Mouse (Mus musculus) neural tube, embryonic 15.5 days (tissue): Measurements from ENCODE around the gene Ranbp3. TPM values are rescaled to one million over a fixed set of nuclear protein-coding genes. Genes with fewer than 3 reads are reported as not detected.
A peak's percentile ranks its signal among the peaks of the same experiment; 100 is the strongest.

Experiments used
- ATAC-seq: fragments of 200-750 bp; cut with Nextera tagmentation; 2 replicates; pipeline ENCODE4 v1.8.0; 2017; ENCODE audit warnings: mild to moderate bottlenecking, moderate TSS enrichment, moderate library complexity; ENCODE audit not compliant: low FRiP score
- H3K27ac ChIP-seq: fragments of 300-500 bp; sonication (generic); replicated peaks from 2 replicates; pipeline ENCODE4 v1.5.1; 2015; ENCODE audit warnings: mild to moderate bottlenecking, inconsistent platforms
- H3K27me3 ChIP-seq: fragments of 300-500 bp; sonication (generic); replicated peaks from 2 replicates; pipeline ENCODE4 v1.6.1; 2015; ENCODE audit warnings: inconsistent platforms
- H3K36me3 ChIP-seq: fragments of 300-500 bp; sonication (generic); 2 replicates; pipeline ENCODE4 v1.6.1; 2015; ENCODE audit warnings: inconsistent platforms
- H3K4me1 ChIP-seq: fragments of 300-500 bp; sonication (generic); 2 replicates; pipeline ENCODE4 v1.6.1; 2015; ENCODE audit warnings: inconsistent platforms
- H3K4me2 ChIP-seq: fragments of 300-500 bp; sonication (generic); 2 replicates; pipeline ENCODE4 v1.6.1; 2015; ENCODE audit warnings: inconsistent platforms, mild to moderate bottlenecking, moderate library complexity
- H3K4me3 ChIP-seq: fragments of 300-500 bp; sonication (generic); replicated peaks from 2 replicates; pipeline ENCODE4 v1.5.1; 2015; ENCODE audit warnings: mild to moderate bottlenecking, inconsistent platforms
- H3K9ac ChIP-seq: fragments of 300-500 bp; sonication (generic); replicated peaks from 2 replicates; pipeline ENCODE4 v1.6.1; 2015; ENCODE audit warnings: mild to moderate bottlenecking, inconsistent platforms
- H3K9me3 ChIP-seq: fragments of 300-500 bp; sonication (generic); replicated peaks from 2 replicates; pipeline ENCODE4 v1.6.1; 2016; ENCODE audit warnings: inconsistent platforms
- WGBS: fragments of 180-500 bp; shearing (Covaris S2); methylation state at CpG from one replicate; pipeline ENCODE4 v1.1.7; 2015; ENCODE audit warnings: mixed read lengths; 5-methylcytosine and 5-hydroxymethylcytosine counted together
- polyA plus RNA-seq: library from polyadenylated mRNA; unstranded; fragments of >200 nt; fragmentation: Nextera tagmentation; extraction: Ambion mirVana; gene quantifications from 2 replicates; pipeline ENCODE4 v1.2.1, GENCODE M21; 2015

The Ranbp3 gene
- polyA plus RNA-seq, 1 experiment from 2014 or later, result 94.2 TPM

- Histone ChIP-seq H3K4me1 (peaks cover 17% of the 10 kb centered on the region), H3K4me2 (no peak overlapping the region), H3K27me3 (no peaks in the 10 kb centered on the region), H3K36me3 (no peaks in the 10 kb centered on the region), H3K27ac (no peak overlapping the region), H3K9me3 (no peaks in the 10 kb centered on the region), H3K4me3 (no peak overlapping the region), H3K9ac (no peak overlapping the region)
- WGBS, result 24% methylated on average over 6 of the region's 6 CpGs
- no peak for ATAC-seq
These were observed 56.1 kb downstream of the Ranbp3 start for GRCm38 (mm10) chr17:56729151-56729550.

DNA sequence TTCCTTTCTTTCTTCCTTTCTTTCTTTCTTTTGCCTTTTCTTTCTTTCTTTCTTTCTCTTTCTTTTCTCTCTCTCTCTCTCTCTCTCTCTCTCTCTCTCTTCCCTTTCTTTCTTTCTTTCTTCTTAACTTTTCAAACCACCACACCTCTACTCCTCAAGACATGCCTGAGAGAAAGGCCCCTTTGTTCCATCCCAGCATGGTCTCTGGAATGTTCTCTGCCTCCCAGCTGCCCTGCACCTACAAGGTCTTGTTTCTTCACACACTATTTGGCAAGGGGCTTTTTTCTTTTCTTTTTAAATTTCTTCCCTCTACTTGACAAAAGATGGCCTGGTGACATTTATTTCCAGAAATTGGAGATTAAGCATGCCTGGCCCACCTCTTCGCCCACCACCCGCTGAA, 56.6 kb downstream of the Ranbp3 start:
- Histone ChIP-seq H3K4me3 (no peak overlapping the region), H3K27ac (no peak overlapping the region)

GRCm38 (mm10) chr17:56736534-56736933, 63.4 kb downstream of the Ranbp3 start:
- no peaks in the 10 kb centered on the region for H3K9me3 ChIP-seq
- H3K36me3 ChIP-seq, result no peaks in the 10 kb centered on the region
- H3K27me3 ChIP-seq, result no peaks in the 10 kb centered on the region
- ATAC-seq, result no peak
- no peak overlapping the region for H3K27ac ChIP-seq
- H3K4me3 ChIP-seq, result no peak overlapping the region
- H3K4me1 ChIP-seq, result no peaks in the 10 kb centered on the region
- no peak overlapping the region for H3K9ac ChIP-seq
- WGBS, result 51% methylated on average over 8 of the region's 8 CpGs
- no peak overlapping the region for H3K4me2 ChIP-seq

More for the DNA sequence above, 56.6 kb downstream of the Ranbp3 start:
- 61% methylated on average over 2 of the region's 2 CpGs for WGBS
- Histone ChIP-seq H3K9ac (no peak overlapping the region), H3K36me3 (no peaks in the 10 kb centered on the region), H3K4me1 (peaks cover 17% of the 10 kb centered on the region), H3K9me3 (no peaks in the 10 kb centered on the region), H3K4me2 (no peak overlapping the region), H3K27me3 (no peaks in the 10 kb centered on the region)
- no peak for ATAC-seq

DNA sequence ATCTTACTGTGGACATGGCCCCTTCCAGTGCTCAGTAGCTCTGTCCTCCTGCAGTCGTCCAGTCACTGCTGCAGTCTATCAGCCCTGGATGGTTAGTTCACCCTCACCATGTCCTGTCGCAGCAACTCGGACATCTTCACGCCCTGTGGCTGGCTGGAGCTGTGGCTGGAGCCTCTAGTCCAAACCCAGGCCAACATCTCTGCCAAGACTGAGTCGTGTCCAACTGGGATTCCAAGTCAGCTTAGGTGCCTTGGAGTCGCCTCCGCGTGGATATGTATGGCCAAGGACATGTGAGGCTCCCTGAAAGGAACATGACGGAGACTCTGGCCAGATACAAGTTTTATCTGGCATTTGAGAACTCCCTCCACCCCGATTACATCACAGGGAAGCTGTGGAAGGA, 65.1 kb downstream of the Ranbp3 start:
- no peak overlapping the region for H3K27ac ChIP-seq
- H3K27me3 ChIP-seq, result no peaks in the 10 kb centered on the region
- no peaks in the 10 kb centered on the region for H3K9me3 ChIP-seq
- no peaks in the 10 kb centered on the region for H3K36me3 ChIP-seq
- H3K9ac ChIP-seq, result no peak overlapping the region
- WGBS, result 88% methylated on average over 10 of the region's 10 CpGs
- ATAC-seq, result no peak
- no peak overlapping the region for H3K4me2 ChIP-seq
- no peaks in the 10 kb centered on the region for H3K4me1 ChIP-seq
- no peak overlapping the region for H3K4me3 ChIP-seq

GRCm38 (mm10) chr17:56740118-56740787, 67.2 kb downstream of the Ranbp3 start:
- no peaks in the 10 kb centered on the region for H3K4me1 ChIP-seq
- no peaks in the 10 kb centered on the region for H3K36me3 ChIP-seq
- no peak overlapping the region for H3K4me2 ChIP-seq
- no peak overlapping the region for H3K27ac ChIP-seq
- H3K27me3 ChIP-seq, result no peaks in the 10 kb centered on the region
- WGBS, result 82% methylated on average over 17 of the region's 17 CpGs
- no peak for ATAC-seq
- H3K4me3 ChIP-seq, result no peak overlapping the region
- H3K9ac ChIP-seq, result no peak overlapping the region
- no peaks in the 10 kb centered on the region for H3K9me3 ChIP-seq

GRCm38 (mm10) chr17:56740788-56741160, 67.7 kb downstream of the Ranbp3 start:
- Histone ChIP-seq H3K4me1 (no peaks in the 10 kb centered on the region), H3K27me3 (no peaks in the 10 kb centered on the region), H3K9me3 (no peaks in the 10 kb centered on the region), H3K27ac (no peak overlapping the region), H3K4me3 (no peak overlapping the region), H3K9ac (no peak overlapping the region), H3K36me3 (no peaks in the 10 kb centered on the region), H3K4me2 (no peak overlapping the region)
- WGBS, result 74% methylated on average over 17 of the region's 17 CpGs
- no peak for ATAC-seq

DNA sequence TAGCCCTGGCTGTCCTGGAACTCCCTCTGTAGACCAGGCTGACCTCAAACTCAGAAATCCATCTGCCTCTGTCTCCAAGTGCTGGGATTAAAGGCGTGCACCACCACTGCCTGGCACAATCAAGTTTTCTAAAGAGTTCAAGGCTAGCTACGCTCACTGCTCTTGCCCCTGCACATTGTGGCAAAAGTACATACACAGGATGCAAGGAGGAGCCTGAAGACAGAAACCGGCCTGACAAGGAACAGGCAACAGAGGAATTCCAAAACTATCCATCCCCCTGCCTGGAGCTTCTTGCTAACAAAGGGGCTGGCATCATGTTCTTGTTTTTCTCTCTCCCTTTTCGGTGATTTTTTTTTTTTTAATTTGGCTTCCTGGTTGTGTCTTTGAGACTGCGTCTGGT, 71.1 kb downstream of the Ranbp3 start:
- Histone ChIP-seq H3K9me3 (no peaks in the 10 kb centered on the region), H3K36me3 (no peaks in the 10 kb centered on the region), H3K4me2 (no peak overlapping the region), H3K27ac (no peak overlapping the region), H3K4me1 (no peaks in the 10 kb centered on the region), H3K9ac (no peak overlapping the region), H3K27me3 (no peaks in the 10 kb centered on the region; the same call in 1 of the 2 replicates), H3K4me3 (no peak overlapping the region)
- 69% methylated on average over 5 of the region's 5 CpGs for WGBS
- ATAC-seq, result no peak

GRCm38 (mm10) chr17:56751404-56752072, 78.4 kb downstream of the Ranbp3 start:
- Histone ChIP-seq H3K27me3 (peaks cover 61% of the 10 kb centered on the region), H3K9ac (0 out of 2 replicates have a peak overlapping the region, but pooled peaks have one; percentile 37)

GRCm38 (mm10) chr17:56753452-56753851, 80.4 kb downstream of the Ranbp3 start:
- H3K9me3 ChIP-seq, result no peaks in the 10 kb centered on the region
- peaks cover 80% of the 10 kb centered on the region for H3K27me3 ChIP-seq
- no peak overlapping the region for H3K4me3 ChIP-seq
- H3K4me2 ChIP-seq, result no peak overlapping the region
- peaks cover 27% of the 10 kb centered on the region for H3K4me1 ChIP-seq
- no peak overlapping the region for H3K27ac ChIP-seq
- 23% methylated on average over 15 of the region's 15 CpGs for WGBS
- ATAC-seq, result no peak
- no peaks in the 10 kb centered on the region for H3K36me3 ChIP-seq
- no peak overlapping the region for H3K9ac ChIP-seq

More at GRCm38 (mm10) chr17:56751404-56752072, 78.4 kb downstream of the Ranbp3 start:
- H3K36me3 ChIP-seq, result no peaks in the 10 kb centered on the region
- 23% methylated on average over 71 of the region's 71 CpGs for WGBS
- peak overlapping the region; percentile 56 for H3K4me2 ChIP-seq
- H3K4me1 ChIP-seq, result peaks cover 10% of the 10 kb centered on the region; the same call in 1 of the 2 replicates
- ATAC-seq, result peak; percentile 85
- no peaks in the 10 kb centered on the region for H3K9me3 ChIP-seq
- no peak overlapping the region for H3K27ac ChIP-seq
- peak overlapping the region; percentile 38 for H3K4me3 ChIP-seq

GRCm38 (mm10) chr17:56754271-56755185, 81.4 kb downstream of the Ranbp3 start:
- H3K27me3 ChIP-seq, result peaks cover 88% of the 10 kb centered on the region
- WGBS, result 19% methylated on average over 36 of the region's 36 CpGs
- no peak overlapping the region for H3K4me3 ChIP-seq
- peak overlapping the region; percentile 13; the same call in 1 of the 2 replicates for H3K4me2 ChIP-seq
- H3K9ac ChIP-seq, result no peak overlapping the region
- no peaks in the 10 kb centered on the region for H3K9me3 ChIP-seq
- no peak overlapping the region for H3K27ac ChIP-seq
- no peaks in the 10 kb centered on the region for H3K36me3 ChIP-seq
- ATAC-seq, result no peak
- peaks cover 27% of the 10 kb centered on the region for H3K4me1 ChIP-seq

DNA sequence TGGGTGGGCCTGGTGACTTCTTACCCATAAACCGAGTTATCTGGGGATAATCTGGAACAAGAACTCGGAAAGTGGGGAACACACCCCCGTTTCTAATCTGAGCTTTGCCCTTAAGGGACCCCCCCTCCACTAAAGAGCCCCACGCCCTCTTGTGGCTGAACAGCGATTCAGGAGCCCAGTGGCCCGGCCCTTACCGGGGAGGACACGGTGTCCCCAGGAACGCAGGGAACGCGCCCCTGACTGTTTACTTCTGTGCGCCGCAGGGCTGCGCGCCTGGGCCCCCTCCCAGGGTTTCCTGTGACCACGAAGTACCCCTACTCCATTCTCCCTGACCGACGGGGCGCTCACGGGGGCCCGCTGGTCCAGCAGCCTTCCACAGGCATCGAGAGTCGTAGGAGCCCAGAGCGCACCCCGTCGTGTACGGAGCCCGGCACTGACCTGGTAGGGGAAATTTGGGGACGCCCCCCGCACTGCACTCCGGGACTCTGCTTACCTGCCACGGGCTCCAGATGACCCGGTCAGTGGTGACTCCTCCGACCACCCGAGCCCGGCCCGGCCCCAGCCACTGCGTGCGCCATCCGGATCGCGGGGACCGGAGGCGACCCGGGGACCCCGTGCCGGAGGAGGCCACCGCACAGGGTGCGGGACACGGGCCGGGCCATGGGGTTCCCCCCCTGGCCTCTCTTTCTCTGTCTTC, 83.8 kb downstream of the Ranbp3 start:
- H3K4me2 ChIP-seq, result peak overlapping the region; percentile 79
- peak overlapping the region; percentile 43 for H3K9ac ChIP-seq

More for the DNA sequence above, 83.8 kb downstream of the Ranbp3 start:
- ATAC-seq, result no peak
- H3K9me3 ChIP-seq, result no peaks in the 10 kb centered on the region
- H3K27ac ChIP-seq, result no peak overlapping the region
- peak overlapping the region; percentile 41 for H3K4me3 ChIP-seq
- peaks cover 28% of the 10 kb centered on the region for H3K4me1 ChIP-seq
- WGBS, result under 1% methylated on average over 51 of the region's 51 CpGs
- H3K27me3 ChIP-seq, result peaks cover 87% of the 10 kb centered on the region
- H3K36me3 ChIP-seq, result no peaks in the 10 kb centered on the region
